ENCODE assay signal across 14 mouse cellular contexts in the genomic region with DNA sequence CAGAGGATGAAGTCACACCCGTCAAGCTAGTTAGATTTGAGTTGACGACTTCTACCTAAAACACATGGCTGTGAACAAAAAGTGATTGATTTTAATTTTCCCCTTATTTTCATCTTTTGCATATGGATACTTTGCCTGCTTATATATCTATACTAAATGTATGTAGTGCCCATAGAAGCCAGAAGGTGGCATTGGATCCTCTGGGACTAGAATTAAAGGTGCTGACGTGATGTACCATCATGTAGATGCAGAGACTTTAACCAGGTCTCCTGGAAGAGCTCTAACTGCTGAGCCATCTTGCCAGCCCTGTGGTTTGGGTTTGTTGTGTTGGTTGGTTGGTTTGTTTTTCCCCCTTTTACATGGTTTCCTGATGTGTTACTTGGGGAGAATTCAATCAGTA. TPM values are rescaled to one million over a fixed set of nuclear protein-coding genes. Genes with fewer than 3 reads are reported as not detected.
DNase-seq lines count a peak whose midpoint lies in the region; ATAC-seq and TF ChIP-seq lines count a peak whose summit lies in the region.
"Had no signal": no experiment of that assay in that cellular context is flagged by ENCODE, and none has a peak within 500 bp of the region (broad histone marks: within the 10 kb centered on the region; RNA-seq: fewer than 3 reads in every experiment).

No protein-coding gene starts in this region.

- no peak for DNase-seq in heart, adult 2 months
- peak in 1 of 2 experiments; percentile 58 for DNase-seq in spleen, adult 2 months (ENCODE audit: low read depth in 1 of 2, low spot score in 2 of 2)
- DNase-seq in spleen, postnatal 4 days (ENCODE audit: low spot score in 2 of 2): no peak
- DNase-seq in NIH3T3 (ENCODE audit: low read depth): peak; percentile 50
- peak; percentile 56 for DNase-seq in retina, embryonic 14.5 days (ENCODE audit: low spot score)
- DNase-seq in urinary bladder, postnatal 36 days (ENCODE audit: low spot score in 2 of 2): no peak
- DNase-seq in heart, adult 11 months: no peak
- DNase-seq: kidney, postnatal 4 days; thymus, postnatal 25 days had no signal

- no peak for TF ChIP-seq POLR2A in heart, adult 2 months (IDR thresholded peaks at IDR 0.05; ENCODE audit: insufficient read depth, low read depth, low read length)
- TF ChIP-seq POLR2A in spleen, adult 2 months (IDR thresholded peaks at IDR 0.05; ENCODE audit: low read depth, low read length): no peak

- H3K4me3 ChIP-seq in heart, adult 2 months: no peak overlapping the region
- H3K4me3 ChIP-seq in heart, embryonic 11.5 days (ENCODE audit: low read depth, low read length): no peak overlapping the region
- no peak overlapping the region for H3K4me3 ChIP-seq in spleen, adult 2 months (ENCODE audit: extremely low read depth, insufficient read depth, insufficient read length)
- H3K4me3 ChIP-seq: hindbrain, embryonic 10.5 days; limb, embryonic 12.5 days; megakaryocyte, embryonic 14.5 days had no signal

- WGBS in heart, adult 2 months: 85% methylated on average over 3 of the region's 3 CpGs
- WGBS in heart, embryonic 11.5 days (ENCODE audit: insufficient replicate concordance): 67% methylated on average over 3 of the region's 3 CpGs
- 77% methylated on average over 3 of the region's 3 CpGs for WGBS in spleen, adult 2 months

- H3K4me2 ChIP-seq in heart, embryonic 11.5 days: no peak overlapping the region
- H3K4me2 ChIP-seq: limb, embryonic 12.5 days had no signal

- H3K79me2 ChIP-seq in heart, adult 2 months (replicated peaks; ENCODE audit: control insufficient read depth, insufficient read depth, low read length): no peaks in the 10 kb centered on the region

- intact Hi-C loops in heart, adult 2 months (cut with DNase I): no loop called here

- H3K9ac ChIP-seq in heart, adult 2 months (ENCODE audit: low read depth, low read length): no peak overlapping the region
- H3K9ac ChIP-seq in heart, embryonic 11.5 days (ENCODE audit: low read depth, low read length): no peak overlapping the region
- H3K9ac ChIP-seq: limb, embryonic 12.5 days had no signal

- H3K27ac ChIP-seq in heart, adult 2 months: no peak overlapping the region
- H3K27ac ChIP-seq in heart, embryonic 11.5 days (ENCODE audit: low read depth, low read length): no peak overlapping the region
- H3K27ac ChIP-seq in spleen, adult 2 months (ENCODE audit: insufficient read depth, low read length): peak overlapping the region; percentile 89
- H3K27ac ChIP-seq: hindbrain, embryonic 10.5 days; limb, embryonic 12.5 days had no signal

- no peak for ATAC-seq in heart, embryonic 11.5 days (replicated peaks; ENCODE audit: insufficient number of reproducible peaks, low FRiP score, low TSS enrichment)

- H3K27me3 ChIP-seq in heart, adult 2 months (ENCODE audit: control insufficient read depth, insufficient read depth, low read length): no peaks in the 10 kb centered on the region
- H3K27me3 ChIP-seq in heart, embryonic 11.5 days (ENCODE audit: control insufficient read depth, insufficient read depth, low read length): no peaks in the 10 kb centered on the region
- no peaks in the 10 kb centered on the region for H3K27me3 ChIP-seq in spleen, adult 2 months (ENCODE audit: control insufficient read depth, insufficient read depth, low read length)
- H3K27me3 ChIP-seq: limb, embryonic 12.5 days; megakaryocyte, embryonic 14.5 days had no signal

- peak; percentile 28 for TF ChIP-seq CTCF in heart, adult 2 months (IDR thresholded peaks at IDR 0.05)
- TF ChIP-seq CTCF in spleen, adult 2 months (IDR thresholded peaks at IDR 0.05; ENCODE audit: extremely low read depth, insufficient read depth, insufficient read length, insufficient replicate concordance): no peak

- H3K4me1 ChIP-seq in heart, adult 2 months (ENCODE audit: control insufficient read depth, insufficient read depth, low read length): no peaks in the 10 kb centered on the region
- H3K4me1 ChIP-seq in heart, embryonic 11.5 days (ENCODE audit: control insufficient read depth, insufficient read depth, low read length): peaks cover 2% of the 10 kb centered on the region; the same call in 1 of the 2 replicates
- H3K4me1 ChIP-seq in spleen, adult 2 months (ENCODE audit: control insufficient read depth, insufficient read depth, insufficient read length): peaks cover 20% of the 10 kb centered on the region; the same call in 1 of the 2 replicates
- H3K4me1 ChIP-seq: hindbrain, embryonic 10.5 days; limb, embryonic 12.5 days had no signal

- H3K36me3 ChIP-seq in heart, adult 2 months (ENCODE audit: control insufficient read depth, insufficient read depth, low read length): no peaks in the 10 kb centered on the region; the same call in 1 of the 2 replicates
- H3K36me3 ChIP-seq in heart, embryonic 11.5 days (ENCODE audit: control insufficient read depth, insufficient read depth, low read length): 0 out of 2 replicates have a peak, but pooled peaks cover 2% of the 10 kb centered on the region
- peaks cover 9% of the 10 kb centered on the region for H3K36me3 ChIP-seq in spleen, adult 2 months (ENCODE audit: control insufficient read depth, insufficient read depth, low read length)

- no peak for TF ChIP-seq EP300 in heart, adult 2 months (IDR thresholded peaks at IDR 0.05; ENCODE audit: insufficient read depth, low read depth, low read length)

- no peaks in the 10 kb centered on the region for H3K9me3 ChIP-seq in heart, embryonic 11.5 days (replicated peaks; ENCODE audit: control insufficient read depth, low read length)
- H3K9me3 ChIP-seq: hindbrain, embryonic 10.5 days; limb, embryonic 12.5 days; megakaryocyte, embryonic 14.5 days had no signal

RNA-seq across cellular contexts. Expression of a gene that starts 32.4 kb away (rescaled TPM):
- total RNA-seq in heart, adult 2 months (2021): 10 to 100 TPM; 15.7 to 15.8 TPM
- 3.0 and 6.7 TPM in 2 replicates for polyA plus RNA-seq in heart, adult 2 months (2012; rRNA removed)
- 24.9 and 28.9 TPM in 2 replicates for polyA plus RNA-seq in heart, embryonic 11.5 days (2014; fragmentation: Nextera tagmentation; extraction: Ambion mirVana)
- polyA plus RNA-seq in spleen, adult 2 months (2012; rRNA removed): 1.9 and 2.2 TPM in 2 replicates

RNA-seq across cellular contexts. Expression of a gene that starts 38.2 kb away (rescaled TPM):
- not detected for total RNA-seq in heart, adult 2 months (2021)
- polyA plus RNA-seq in heart, adult 2 months (2012; rRNA removed): 0.56 and 0.62 TPM in 2 replicates
- not detected in 2 replicates for polyA plus RNA-seq in heart, embryonic 11.5 days (2014; fragmentation: Nextera tagmentation; extraction: Ambion mirVana)
- 43.7 and 44.4 TPM in 2 replicates for polyA plus RNA-seq in spleen, adult 2 months (2012; rRNA removed)
- total RNA-seq: gastrocnemius, postnatal 4 days had no signal
- polyA plus RNA-seq: hindbrain, embryonic 10.5 days; limb, embryonic 12.5 days had no signal

RNA-seq across cellular contexts. Expression of a gene that starts 49.8 kb away (rescaled TPM):
- 10 to 100 TPM; 22.1 to 28.9 TPM for total RNA-seq in heart, adult 2 months (2021)
- 44.9 and 46.0 TPM in 2 replicates for polyA plus RNA-seq in heart, adult 2 months (2012; rRNA removed)
- 28.3 and 30.0 TPM in 2 replicates for polyA plus RNA-seq in heart, embryonic 11.5 days (2014; fragmentation: Nextera tagmentation; extraction: Ambion mirVana)
- polyA plus RNA-seq in spleen, adult 2 months (2012; rRNA removed): 31.2 and 48.4 TPM in 2 replicates

RNA-seq across cellular contexts. Expression of a gene that starts 50.1 kb away (rescaled TPM):
- not detected for total RNA-seq in heart, adult 2 months (2021)
- polyA plus RNA-seq in heart, adult 2 months (2012; rRNA removed): 0.20 TPM in 1 of 2 replicates, not detected in the other
- polyA plus RNA-seq in heart, embryonic 11.5 days (2014; fragmentation: Nextera tagmentation; extraction: Ambion mirVana): not detected in 2 replicates
- 3.0 and 5.2 TPM in 2 replicates for polyA plus RNA-seq in spleen, adult 2 months (2012; rRNA removed)
- polyA plus RNA-seq: hindbrain, embryonic 10.5 days; limb, embryonic 12.5 days had no signal

Comparison
In these comparisons a context has a peak if more than half of its experiments do, and no peak if none do; other contexts are left out.
1. DNase-seq: peak in NIH3T3 (single experiment) and retina, embryonic 14.5 days (single experiment); none in heart, adult 2 months (0 of 2), spleen, postnatal 4 days (0 of 2), urinary bladder, postnatal 36 days (0 of 2) and heart, adult 11 months (single experiment).
2. RNA of a gene that starts 38.2 kb away (polyA plus RNA-seq): 43.7 to 44.4 TPM in spleen, adult 2 months; 0.56 to 0.62 TPM in heart, adult 2 months and not detected in heart, embryonic 11.5 days; every median in the first group is over 10 times any median in the second.